Mouse (Mus musculus): ENCODE data around the gene Prdx6. TPM values are rescaled to one million over a fixed set of nuclear protein-coding genes. Genes with fewer than 3 reads are reported as not detected.
A peak's percentile ranks its signal among the peaks of the same experiment; 100 is the strongest.

Gene Prdx6
- total RNA-seq (2021): 100 to 1,000 TPM; 315 to 316 TPM

- intact Hi-C loops (cut with DNase I): loop anchor here (5.0 kb wide), 1 partner anchor 54 kb away; no protein-coding TSS in a partner anchor
Measured at GRCm38 (mm10) chr1:161250604-161251416, at the start of gene Prdx6. Gene Prdx6, minus strand, starts transcription at chr1:161251219.

DNA sequence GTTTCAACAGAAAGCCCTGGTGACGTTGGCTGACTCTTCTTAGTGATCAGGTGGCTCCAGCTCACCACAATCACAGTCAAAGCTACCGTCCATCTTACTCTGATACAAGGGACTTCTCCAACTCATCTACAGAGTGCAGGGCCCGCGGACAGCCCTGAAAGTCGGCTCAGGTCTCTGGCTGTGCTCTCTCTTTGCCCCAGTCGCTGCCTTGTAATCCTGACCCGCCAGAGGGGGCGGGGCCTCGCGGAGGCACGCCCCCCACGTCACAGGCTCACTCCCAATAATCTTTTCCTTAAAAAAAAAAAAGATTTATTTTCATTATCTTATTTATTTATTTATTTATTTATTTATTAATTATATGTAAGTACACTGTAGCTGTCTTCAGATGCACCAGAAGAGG, 37.2 kb upstream of the Prdx6 start:
- DNase-seq: no peak
- intact Hi-C loops (cut with DNase I): loop anchor here (5.0 kb wide), 1 partner anchor 91 kb away; no protein-coding TSS in a partner anchor

More at GRCm38 (mm10) chr1:161250604-161251416, at the start of gene Prdx6:
- peak; percentile 80 to 83 for DNase-seq

- intact Hi-C loops (cut with DNase I): loop anchor here (1.0 to 5.0 kb wide), 2 partner anchors 73 to 90 kb away; no protein-coding TSS in a partner anchor
- DNase-seq: peak; percentile 50 to 54
Measured at GRCm38 (mm10) chr1:161286726-161287310, 35.8 kb upstream of the Prdx6 start.

GRCm38 (mm10) chr1:161281054-161281688, 30.2 kb upstream of the Prdx6 start:
- no peak for DNase-seq
- intact Hi-C loops (cut with DNase I): no loop called here

- intact Hi-C loops (cut with DNase I): no loop called here
- DNase-seq: no peak
Measured at GRCm38 (mm10) chr1:161279244-161279908, 28.4 kb upstream of the Prdx6 start.

DNA sequence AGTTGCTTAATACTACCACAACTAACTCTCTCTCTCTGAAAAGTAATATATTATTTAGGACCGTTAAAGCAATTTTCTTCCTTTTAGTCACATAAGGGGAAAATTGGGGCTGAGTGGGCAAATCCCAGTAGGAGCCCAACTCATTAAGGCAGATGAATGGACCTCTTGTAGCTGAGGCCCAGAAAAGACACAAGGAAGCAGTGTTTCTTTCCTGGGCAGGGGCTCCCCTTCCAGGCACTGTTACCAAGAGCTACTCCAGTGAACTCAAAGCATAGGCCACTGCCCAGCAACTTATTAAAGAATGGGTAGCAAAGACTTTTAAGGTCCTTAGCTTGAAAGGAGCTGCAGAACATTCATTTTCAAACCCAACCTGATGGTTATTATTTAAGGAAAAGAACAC, 22.5 kb upstream of the Prdx6 start:
- DNase-seq: no peak
- intact Hi-C loops (cut with DNase I): no loop called here

GRCm38 (mm10) chr1:161271461-161271810, 20.4 kb upstream of the Prdx6 start:
- intact Hi-C loops (cut with DNase I): no loop called here
- DNase-seq: no peak

GRCm38 (mm10) chr1:161270776-161271460, 19.9 kb upstream of the Prdx6 start:
- no peak for DNase-seq
- intact Hi-C loops (cut with DNase I): no loop called here

DNA sequence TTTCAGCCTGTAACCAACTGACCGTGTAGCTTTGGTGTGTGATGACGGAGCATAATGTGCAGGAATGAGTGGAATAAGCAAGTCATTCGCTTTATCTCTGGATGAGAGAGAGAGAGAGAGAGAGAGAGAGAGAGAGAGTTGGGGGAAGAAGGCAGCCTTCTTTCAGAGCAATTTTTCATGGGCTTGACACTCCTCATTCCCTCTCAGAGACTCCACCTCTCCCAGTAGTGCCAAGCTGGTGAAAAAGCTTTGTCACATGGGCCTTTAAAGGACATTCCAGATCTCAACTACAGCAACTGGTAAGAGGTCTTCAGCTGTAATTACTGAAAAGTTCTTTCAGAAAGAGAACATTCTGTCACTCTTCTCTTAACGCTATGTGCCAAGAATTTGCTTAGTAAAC, 18.3 kb upstream of the Prdx6 start:
- intact Hi-C loops (cut with DNase I): no loop called here
- no peak for DNase-seq

DNA sequence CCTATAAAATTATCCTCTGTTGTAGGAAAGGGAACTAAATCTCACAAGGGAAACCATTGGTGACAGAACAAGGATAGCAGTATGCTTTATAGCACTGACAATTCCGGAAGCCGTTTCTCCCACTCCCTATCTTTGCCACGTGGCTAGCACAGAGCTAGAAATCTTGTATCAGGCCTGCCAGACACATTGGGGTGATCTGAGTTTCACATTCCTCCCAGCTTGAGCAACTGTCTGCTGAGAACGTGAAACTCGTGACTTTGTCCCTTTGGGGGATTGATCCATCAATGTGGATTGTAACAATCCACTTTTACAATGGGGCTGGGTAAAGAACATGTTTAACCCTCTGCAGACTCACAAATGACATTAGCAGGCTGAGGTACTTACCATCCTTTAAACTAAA, 17.9 kb upstream of the Prdx6 start:
- intact Hi-C loops (cut with DNase I): no loop called here
- no peak for DNase-seq

- intact Hi-C loops (cut with DNase I): no loop called here
Measured at GRCm38 (mm10) chr1:161268116-161268515, 17.1 kb upstream of the Prdx6 start.

DNA sequence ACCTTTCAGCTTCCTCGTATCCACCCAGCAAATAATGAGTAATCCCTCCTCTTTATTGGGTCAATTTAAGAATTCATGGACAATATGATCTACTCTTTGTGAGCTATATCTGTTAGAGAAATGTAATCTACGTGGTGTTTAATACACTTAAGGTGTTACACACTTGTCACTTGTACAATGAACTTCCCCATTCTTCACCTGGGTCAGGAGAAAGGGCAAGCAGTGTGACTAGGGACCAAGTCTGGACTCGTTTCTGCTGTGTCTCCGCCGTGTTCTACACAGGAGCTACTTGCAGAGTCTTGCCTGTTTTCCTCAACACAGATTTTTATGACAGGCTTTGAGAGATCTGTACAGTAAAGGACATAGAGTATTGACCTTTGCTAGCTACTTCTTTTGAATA, 13.9 kb upstream of the Prdx6 start:
- no peak for DNase-seq

More at GRCm38 (mm10) chr1:161268116-161268515, 17.1 kb upstream of the Prdx6 start:
- no peak for DNase-seq

DNA sequence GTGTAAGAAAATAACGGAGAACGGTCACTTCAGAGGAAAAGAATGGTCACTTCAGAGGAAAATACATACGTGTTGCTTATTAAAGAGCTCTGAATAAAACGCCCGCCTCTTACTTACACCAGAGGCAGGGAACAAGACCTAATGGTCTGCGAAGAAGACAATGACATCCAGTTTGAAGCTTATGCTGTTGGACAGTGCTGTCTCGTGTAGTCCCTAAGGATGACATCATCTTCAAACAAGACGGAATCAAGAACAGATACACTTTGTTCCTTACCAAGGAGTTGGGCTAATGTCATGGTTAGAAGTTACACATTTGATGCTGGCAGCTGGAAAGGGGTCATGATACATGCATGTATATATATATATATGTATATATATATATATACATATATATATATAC, 12.6 kb upstream of the Prdx6 start:
- no peak for DNase-seq
- intact Hi-C loops (cut with DNase I): no loop called here

More for the DNA sequence above, 13.9 kb upstream of the Prdx6 start:
- intact Hi-C loops (cut with DNase I): no loop called here

DNA sequence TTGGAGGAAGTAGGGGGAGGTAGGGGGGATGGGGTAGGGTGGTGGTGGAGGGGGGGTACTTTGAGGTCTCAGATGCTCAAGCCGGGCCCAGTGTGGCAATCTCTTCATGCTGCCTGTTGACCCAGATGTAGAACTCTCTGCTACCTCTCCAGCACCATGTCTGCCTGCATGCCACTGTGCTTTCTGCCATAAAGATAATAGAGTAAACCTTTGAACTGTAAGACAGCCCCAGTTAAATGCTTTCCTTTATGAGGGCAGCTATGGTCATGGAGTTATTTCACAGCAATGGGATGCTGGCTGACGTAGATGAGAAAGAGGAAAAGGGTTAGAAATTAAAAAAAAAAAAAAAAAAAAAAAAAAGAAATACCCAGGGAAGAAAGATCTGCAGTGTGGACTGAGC, 11.5 kb upstream of the Prdx6 start:
- intact Hi-C loops (cut with DNase I): no loop called here
- no peak for DNase-seq

DNA sequence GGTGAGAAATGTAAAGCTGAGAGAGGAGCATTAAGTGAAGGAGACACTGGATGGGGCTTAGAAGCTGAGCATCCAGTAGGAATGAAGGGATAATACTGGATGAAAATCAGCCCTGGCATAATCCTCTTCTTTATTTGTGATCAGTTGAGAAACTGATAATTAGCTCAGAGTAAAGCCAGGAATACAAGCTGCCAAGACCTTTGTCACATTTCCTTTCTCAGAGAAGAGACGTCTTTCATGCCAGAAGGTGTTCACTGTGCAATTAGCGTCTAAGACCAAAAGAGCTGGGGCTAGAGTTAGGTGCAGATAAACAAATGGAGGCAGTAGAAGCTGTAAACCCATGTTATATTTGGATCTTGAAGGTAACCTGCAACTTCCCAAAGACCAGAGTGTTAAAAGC, 9.7 kb upstream of the Prdx6 start:
- no peak for DNase-seq
- intact Hi-C loops (cut with DNase I): no loop called here

- intact Hi-C loops (cut with DNase I): no loop called here
- DNase-seq: no peak
Measured at GRCm38 (mm10) chr1:161259142-161259541, 8.1 kb upstream of the Prdx6 start.

GRCm38 (mm10) chr1:161258331-161258730, 7.3 kb upstream of the Prdx6 start:
- intact Hi-C loops (cut with DNase I): no loop called here
- no peak for DNase-seq

DNA sequence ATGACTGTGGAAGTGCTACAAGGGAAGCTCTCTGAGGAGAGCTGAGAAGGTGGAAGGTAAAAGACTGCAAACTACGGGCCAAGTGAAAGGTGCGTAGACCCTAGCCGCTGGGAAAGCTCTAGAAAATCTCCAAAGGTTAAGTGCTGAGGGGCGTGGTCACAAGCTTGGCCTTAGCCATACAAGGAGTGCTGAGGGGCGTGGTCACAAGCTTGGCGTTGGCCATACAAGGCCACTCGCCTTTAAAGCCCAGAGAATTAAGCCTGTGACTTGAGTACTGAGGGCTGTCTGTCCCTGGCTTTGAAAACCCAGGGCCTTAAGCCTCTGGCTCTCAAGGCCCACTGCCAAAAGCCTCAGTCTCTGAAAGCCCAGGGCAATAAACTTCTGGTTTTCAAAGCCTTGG, 5.9 kb upstream of the Prdx6 start:
- no peak for DNase-seq
- intact Hi-C loops (cut with DNase I): no loop called here

DNA sequence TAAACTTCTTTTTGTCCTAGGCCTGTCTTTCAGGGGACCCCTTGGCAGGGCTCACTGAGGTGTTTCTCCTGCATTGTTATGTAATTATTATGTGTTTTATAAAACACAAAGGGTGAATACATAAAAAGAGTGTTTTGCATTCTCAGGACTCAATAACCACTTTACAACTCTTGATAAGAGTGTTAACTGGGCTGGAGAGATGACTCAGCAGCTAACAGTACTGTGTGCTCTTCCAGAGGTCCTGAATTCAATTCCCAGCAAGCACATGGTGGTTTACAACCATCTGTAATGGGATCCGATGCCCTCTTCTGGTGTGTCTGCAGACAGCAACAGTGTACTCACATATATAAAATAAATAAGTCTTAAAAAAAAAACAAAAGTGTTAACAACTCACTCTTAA, 3.3 kb upstream of the Prdx6 start:
- DNase-seq: no peak
- intact Hi-C loops (cut with DNase I): loop anchor here (5.0 kb wide), 1 partner anchor 57 kb away; no protein-coding TSS in a partner anchor

DNA sequence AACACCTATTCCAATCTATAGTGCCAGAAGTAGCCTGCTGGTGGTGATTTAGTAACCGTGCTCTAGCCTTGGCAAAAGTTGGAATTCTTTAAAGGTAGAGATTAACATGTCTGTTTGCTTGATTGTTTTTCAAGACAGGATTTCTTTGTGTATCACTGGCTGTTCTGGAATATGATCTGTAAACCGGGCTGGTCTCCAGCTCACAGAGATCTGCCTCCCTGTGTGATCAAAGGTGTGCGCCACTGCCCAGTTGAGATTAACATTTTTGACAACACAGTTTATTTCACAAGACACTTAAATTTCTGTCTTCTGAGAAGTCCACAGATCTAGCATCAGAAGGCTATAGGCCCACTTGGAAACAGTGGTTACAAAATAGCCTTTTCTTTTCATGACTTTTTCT, 1.9 kb upstream of the Prdx6 start:
- intact Hi-C loops (cut with DNase I): loop anchor here (5.0 kb wide), 1 partner anchor 56 kb away; no protein-coding TSS in a partner anchor
- no peak for DNase-seq

Data from heart, postnatal 36 days (tissue).